Mouse (Mus musculus): ENCODE data around the gene Pld2.

DNA sequence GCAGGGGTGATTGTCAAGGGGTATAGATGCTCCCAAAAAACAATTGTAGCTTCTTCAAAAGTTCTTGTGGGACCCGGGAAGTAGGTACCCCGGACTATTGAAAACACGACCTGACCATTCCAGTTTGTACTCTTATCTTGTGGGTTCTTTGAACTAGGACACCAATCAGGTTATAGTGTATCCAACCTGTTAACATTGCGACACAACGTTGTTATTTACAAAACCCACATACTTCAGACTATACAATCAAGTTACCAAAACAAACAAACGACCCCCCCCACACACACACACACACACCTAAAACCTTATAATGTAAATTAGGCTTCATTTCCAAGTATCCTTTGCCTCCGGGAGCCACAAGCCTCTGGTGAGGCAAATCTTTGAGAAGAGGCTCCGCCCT, 15.1 kb upstream of the Pld2 start:
- TF ChIP-seq EP300 (IDR thresholded peaks at IDR 0.05; ENCODE audit: low read depth): no peak
- TF ChIP-seq CTCF (IDR thresholded peaks at IDR 0.05; ENCODE audit: low read depth): no peak

All from liver, embryonic 14.5 days (tissue).